Mouse (Mus musculus): ENCODE data around the gene Cinp. TPM values are rescaled to one million over a fixed set of nuclear protein-coding genes. Genes with fewer than 3 reads are reported as not detected.
"Not testable (repeated sequence)": the region's sequence is repeated elsewhere in the genome, so short reads cannot be mapped to it uniquely, and the experiment has no call there.

The Cinp gene
- total RNA-seq, 2 experiments from 2014 or later: 33.0 to 34.6 TPM

DNA sequence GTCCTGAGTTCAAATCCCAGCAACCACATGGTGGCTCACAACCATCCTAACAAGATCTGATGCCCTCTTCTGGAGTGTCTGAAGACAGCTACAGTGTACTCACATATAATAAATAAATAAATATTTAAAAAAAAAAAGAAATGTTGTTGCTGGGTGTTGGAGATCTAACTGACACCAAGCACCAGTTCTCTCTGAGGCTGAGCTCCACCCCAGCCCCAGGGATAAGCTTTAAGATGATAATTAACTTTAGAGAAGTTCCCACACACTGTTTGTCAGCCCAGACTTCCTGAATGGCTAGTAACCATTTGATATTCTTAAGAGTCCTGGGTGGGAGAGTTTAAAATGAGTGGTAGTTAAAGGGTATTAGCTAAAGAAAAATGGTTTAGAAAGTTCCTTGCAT lies 28.7 kb downstream of the Cinp start:
- DNase-seq: no peak

GRCm38 (mm10) chr12:110858681-110859080 lies 30.3 kb downstream of the Cinp start:
- not testable (repeated sequence) for DNase-seq

- DNase-seq: no peak
Observed at GRCm38 (mm10) chr12:110857196-110857595, 31.7 kb downstream of the Cinp start.

GRCm38 (mm10) chr12:110854786-110855737 lies 33.9 kb downstream of the Cinp start:
- no peak for DNase-seq

DNA sequence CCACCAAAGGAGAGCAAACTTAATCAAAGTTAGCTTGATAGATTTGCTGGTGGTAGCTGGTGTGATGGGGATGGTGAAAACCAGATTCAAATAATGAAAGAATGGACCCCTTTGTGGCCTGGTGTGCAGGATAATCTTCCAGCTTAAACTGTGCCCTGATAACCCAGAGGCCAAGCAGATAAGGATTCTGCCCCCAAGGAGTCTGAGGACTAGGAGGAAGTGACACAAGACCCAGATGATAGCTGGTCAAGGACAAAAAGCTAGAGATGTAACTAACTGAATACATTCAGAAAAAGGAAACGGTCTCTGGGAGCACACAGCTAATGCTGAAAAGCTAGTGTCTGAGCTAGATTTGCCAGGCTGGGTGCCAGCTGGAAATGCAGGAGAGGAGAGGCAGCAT lies 37.0 kb downstream of the Cinp start:
- DNase-seq: no peak

GRCm38 (mm10) chr12:110851414-110851813 lies 37.5 kb downstream of the Cinp start:
- no peak for DNase-seq

DNA sequence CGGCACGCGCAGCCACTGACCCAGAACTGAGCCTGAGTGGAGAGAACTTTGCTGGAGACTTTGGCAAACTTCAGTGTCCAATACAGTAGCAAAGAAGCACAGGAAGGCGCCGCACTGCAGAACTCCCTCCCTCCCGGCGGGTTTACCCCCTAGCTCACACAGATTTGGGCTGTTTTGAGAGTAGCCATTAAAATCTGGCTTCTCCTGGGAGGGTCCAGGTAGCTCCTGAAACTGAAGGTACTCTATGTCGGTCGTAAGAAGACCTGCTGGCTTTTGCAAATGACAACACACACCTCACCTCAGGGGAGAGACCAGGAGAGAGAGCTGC lies 38.1 kb downstream of the Cinp start:
- DNase-seq: no peak

DNA sequence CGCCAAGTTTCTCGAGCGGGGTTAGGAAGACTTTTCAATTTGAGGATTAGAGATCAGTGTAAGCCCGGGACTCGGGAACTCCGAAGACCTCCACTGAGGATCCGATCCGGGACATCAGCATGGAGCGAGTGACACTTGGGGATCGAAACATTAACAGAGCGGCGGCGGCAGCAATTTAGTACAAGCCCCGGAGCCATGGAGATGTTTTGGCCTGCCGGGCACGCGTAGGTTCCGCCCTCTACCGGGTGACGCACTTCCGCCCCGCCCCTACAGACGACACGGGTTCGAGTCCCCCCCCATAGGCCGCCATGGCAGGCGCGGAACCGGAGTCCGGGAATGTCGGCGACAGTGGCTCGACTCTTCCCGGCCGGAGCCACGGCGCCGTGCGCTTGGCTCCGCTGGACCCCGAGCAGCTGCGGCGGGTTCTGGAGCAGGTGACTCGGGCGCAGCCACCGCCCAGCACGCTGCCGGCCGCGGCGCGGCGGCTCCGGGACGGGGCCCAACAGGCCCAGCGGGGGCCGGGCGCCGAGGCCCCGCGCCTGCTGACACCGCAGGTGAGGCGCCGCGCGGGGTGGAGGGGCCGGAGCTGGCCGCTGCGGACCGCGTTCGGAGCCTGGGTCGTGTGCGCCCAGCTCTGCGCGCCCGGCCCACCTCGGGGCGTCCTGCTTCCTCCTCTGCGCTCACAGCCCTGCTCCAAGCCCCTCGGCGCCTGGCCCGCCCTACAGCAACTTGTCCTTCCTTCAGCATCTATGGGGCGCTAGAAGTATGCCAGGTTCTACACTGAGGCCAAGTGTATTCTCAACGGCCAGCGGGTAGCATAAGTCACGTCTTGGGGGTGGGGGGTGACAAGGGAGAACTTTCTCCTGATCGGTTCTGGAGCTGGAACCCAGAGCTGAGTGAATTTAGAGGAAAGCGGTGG lies 38.7 kb downstream of the Cinp start, which contains the start of gene Zfp839:
TSS of gene Zfp839 (plus strand) at position 244 of the 919 bp plus-strand sequence.
- peak; percentile 88 for DNase-seq

DNA sequence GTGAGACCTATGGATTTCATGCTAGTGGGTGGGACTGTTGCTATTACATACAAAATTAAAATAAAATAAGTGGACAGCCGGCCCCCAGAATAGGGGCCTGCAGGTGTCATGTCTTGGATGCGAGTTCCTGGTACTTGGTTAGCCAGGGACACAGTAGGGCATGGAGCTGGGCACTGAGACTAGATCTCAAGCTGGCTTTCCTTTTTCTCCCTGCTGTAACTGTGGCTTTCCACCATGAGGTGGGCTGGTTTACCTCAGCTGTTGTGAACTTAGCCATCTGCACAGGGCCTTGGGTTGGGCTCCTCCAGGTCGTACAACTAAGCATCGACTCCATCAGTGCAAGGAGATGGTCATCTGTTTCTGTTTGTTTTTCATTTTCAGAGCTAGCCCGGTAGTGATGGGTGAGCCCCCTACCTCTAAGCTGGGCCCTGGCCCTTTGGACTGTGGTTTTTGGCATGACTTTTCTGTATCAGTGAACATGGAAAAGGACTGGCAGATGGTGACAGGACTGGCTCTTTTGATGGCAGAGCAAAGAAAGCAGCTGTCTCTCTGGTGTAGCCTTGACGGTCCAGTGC lies 42.7 kb downstream of the Cinp start:
- no peak for DNase-seq

DNA sequence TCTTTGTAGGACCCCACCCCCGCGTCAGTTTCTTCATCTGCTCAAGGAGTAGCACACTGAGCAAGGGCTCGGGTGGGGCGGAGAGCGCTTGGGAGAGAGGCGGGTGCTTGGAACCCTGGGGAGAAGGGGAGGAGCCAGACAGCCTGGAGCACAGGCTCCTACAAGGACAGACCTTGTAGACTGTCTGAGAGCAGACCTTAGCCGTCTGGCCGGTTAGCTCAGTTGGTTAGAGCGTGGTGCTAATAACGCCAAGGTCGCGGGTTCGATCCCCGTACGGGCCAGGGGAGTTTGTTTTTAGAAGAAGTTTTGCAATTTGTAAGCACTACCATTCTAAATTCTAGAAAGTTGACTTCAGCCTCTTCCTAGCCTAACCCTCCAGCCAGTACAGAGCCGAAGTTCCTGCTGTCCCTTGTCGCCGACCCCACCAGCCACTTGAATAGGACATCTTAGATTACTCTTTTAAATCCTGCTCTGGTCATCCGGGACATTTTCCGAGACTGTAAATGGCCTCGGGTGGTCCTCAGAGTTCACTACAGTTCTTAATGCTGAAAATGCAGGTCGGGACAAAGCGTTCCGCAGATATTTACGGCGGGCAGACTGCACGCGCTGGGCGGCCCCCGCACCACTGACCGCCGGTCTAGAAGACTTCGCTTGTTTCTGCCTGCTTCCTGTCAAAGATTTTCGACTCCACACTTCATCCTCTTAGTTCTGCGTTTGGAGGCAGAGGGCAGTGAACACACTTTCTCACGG lies 43.6 kb downstream of the Cinp start:
- peak; percentile 85 for DNase-seq

- DNase-seq: peak; percentile 27
Observed at GRCm38 (mm10) chr12:110844227-110845130, 44.5 kb downstream of the Cinp start.

- DNase-seq: peak; percentile 83
Observed at GRCm38 (mm10) chr12:110843194-110844048, 45.5 kb downstream of the Cinp start.

GRCm38 (mm10) chr12:110841731-110842493 lies 47.0 kb downstream of the Cinp start:
- DNase-seq: no peak

DNA sequence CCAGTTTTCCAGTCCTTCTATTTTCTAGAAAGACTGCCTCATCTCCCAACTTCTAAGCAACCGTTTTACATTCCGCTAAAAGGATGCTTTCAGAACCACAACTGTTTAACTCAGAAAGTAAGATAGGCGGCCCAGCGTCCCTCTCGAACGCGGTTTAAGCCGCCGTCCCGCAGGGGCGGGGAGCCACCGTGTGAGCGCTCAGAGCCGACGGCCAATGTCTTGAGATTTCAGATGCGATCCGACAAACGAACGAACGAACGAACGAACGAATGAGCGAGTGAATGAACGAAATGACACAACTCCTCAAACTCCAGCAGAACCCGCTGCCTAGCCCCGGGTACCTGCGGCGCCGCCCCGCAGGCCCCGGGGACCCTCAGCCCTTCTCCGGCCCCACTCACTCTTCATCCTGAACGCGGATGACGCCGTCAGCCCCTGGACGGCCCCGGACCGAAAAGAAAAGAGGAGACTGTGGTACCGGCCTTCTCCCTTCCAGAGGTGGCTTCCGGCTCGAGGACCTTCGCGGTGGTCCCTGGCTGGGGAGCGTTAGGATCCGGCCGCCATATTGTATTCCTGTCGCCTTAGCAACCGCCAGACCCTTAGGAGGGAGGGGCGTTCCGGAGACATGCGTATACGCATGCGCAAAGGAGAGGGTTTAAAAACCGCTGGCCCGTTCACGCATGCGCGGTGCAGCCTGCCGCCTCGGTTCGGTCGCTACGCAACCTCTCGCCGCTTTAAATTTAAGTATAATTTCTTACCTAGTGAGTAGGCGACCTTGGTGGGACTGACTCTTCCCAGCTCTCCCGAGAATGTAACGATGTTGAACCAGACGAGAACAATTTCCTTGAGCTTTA lies 48.4 kb downstream of the Cinp start, which contains the start of gene Mok:
TSS of gene Mok (minus strand) at position 592 of the 851 bp plus-strand sequence.
- peak; percentile 96 for DNase-seq

DNA sequence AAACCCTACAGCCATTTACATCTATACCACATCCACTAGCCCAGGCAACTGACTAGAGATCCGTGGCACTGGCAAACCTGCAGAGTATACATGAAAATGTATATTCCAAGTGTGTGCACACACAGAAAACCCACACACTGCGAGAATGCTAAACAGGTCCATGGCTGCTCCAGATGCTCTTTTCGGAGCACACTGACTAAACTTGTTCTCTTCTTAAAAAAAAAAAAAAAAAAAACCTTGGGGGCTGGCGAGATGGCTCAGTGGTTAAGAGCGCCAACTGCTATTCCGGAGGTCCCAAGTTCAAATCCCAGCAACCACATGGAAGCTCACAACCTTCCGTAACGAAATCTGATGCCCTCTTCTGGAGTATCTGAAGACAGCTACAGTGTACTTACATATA lies 51.1 kb downstream of the Cinp start:
- DNase-seq: no peak

DNA sequence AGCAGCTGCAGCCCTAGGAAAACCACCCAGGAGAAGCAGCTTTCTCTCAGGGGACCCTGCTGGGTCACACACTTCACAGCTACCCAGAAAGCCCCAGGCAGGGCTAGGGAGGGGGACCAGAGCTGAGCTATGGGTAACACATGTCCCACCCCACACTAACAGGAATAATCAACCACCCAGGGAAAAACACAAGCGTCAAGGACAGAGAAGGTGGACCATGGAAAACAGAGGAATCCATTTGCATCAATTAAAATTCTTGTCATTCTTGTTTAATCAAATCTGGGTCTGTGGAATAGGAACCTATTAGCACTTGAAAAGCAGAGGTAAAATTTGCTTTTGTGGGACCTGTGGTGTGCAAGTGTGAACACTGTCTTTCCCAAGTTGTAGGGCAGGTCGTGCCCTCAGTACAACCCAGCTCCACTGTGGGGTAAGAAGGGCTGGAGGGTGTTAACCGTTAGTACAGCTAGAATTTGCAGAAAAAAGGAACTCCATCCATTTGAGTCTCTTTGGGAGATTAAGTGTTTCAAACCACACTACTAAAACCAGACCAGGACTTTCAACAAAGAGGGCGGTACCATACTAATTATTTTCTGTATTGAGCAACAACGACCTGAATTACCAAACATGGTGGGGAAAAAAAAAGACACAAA lies 51.6 kb downstream of the Cinp start:
- DNase-seq: no peak

- no peak for DNase-seq
Observed at GRCm38 (mm10) chr12:110836729-110837128, 52.2 kb downstream of the Cinp start.
